Mouse (Mus musculus) heart, embryonic 12.5 days (tissue): ENCODE measurements around the gene Csrp3. TPM values are rescaled to one million over a fixed set of nuclear protein-coding genes. Genes with fewer than 3 reads are reported as not detected.

ENCODE experiments used
- ATAC-seq: fragments of 200-750 bp; cut with Nextera tagmentation; 2 replicates; pipeline ENCODE4 v1.8.0; 2017; ENCODE audit warnings: moderate TSS enrichment, moderate library complexity; ENCODE audit not compliant: insufficient number of reproducible peaks, low FRiP score
- H3K27ac ChIP-seq: fragments of 300-500 bp; sonication (generic); 2 replicates; pipeline ENCODE4 v1.5.1; 2016; ENCODE audit warnings: mild to moderate bottlenecking, moderate library complexity; ENCODE audit not compliant: poor library complexity, severe bottlenecking
- H3K27me3 ChIP-seq: fragments of 300-500 bp; sonication (generic); replicated peaks from 2 replicates; pipeline ENCODE4 v1.6.1; 2016; ENCODE audit warnings: mild to moderate bottlenecking, moderate library complexity
- H3K36me3 ChIP-seq: fragments of 300-500 bp; sonication (generic); 2 replicates; pipeline ENCODE4 v1.6.1; 2016; ENCODE audit warnings: mild to moderate bottlenecking, moderate library complexity
- H3K4me1 ChIP-seq: fragments of 300-500 bp; sonication (generic); replicated peaks from 2 replicates; pipeline ENCODE4 v1.6.1; 2016; ENCODE audit warnings: mild to moderate bottlenecking
- H3K4me2 ChIP-seq: fragments of 300-500 bp; sonication (generic); 2 replicates; pipeline ENCODE4 v1.6.1; 2016; ENCODE audit warnings: mild to moderate bottlenecking, moderate library complexity
- H3K4me3 ChIP-seq: fragments of 300-500 bp; sonication (generic); 2 replicates; pipeline ENCODE4 v1.5.1; 2016; ENCODE audit warnings: mild to moderate bottlenecking
- H3K9ac ChIP-seq: fragments of 300-500 bp; sonication (generic); 2 replicates; pipeline ENCODE4 v1.6.1; 2016; ENCODE audit warnings: mild to moderate bottlenecking, moderate library complexity
- H3K9me3 ChIP-seq: fragments of 300-500 bp; sonication (generic); replicated peaks from 2 replicates; pipeline ENCODE4 v1.6.1; 2016; ENCODE audit warnings: mild to moderate bottlenecking, moderate library complexity
- WGBS: fragments of 180-500 bp; shearing (Covaris S2); methylation state at CpG from one replicate; pipeline ENCODE4 v1.1.7; 2016; 5-methylcytosine and 5-hydroxymethylcytosine counted together
- polyA plus RNA-seq: library from polyadenylated mRNA; unstranded; fragments of >200 nt; fragmentation: Nextera tagmentation; extraction: Ambion mirVana; gene quantifications from 2 replicates; pipeline ENCODE4 v1.2.1, GENCODE M21; 2016

The Csrp3 gene
- polyA plus RNA-seq, 1 experiment from 2014 or later, result 1,088 TPM

GRCm38 (mm10) chr7:48788851-48789572, 58.8 kb downstream of the Csrp3 start, which contains the start of gene Zdhhc13:
Gene Zdhhc13 (plus strand): TSS chr7:48789003.
- H3K4me2 ChIP-seq, result peak within 1 kb of the TSS; percentile 82
- peak within 1 kb of the TSS; percentile 97 for H3K4me3 ChIP-seq
- WGBS, result under 1% methylated on average over 49 of the region's 57 CpGs
- H3K27me3 ChIP-seq, result no peaks in the 10 kb centered on the region
- H3K36me3 ChIP-seq, result 0 out of 2 replicates have a peak, but pooled peaks cover 5% of the 10 kb centered on the region
- H3K4me1 ChIP-seq, result peaks cover 9% of the 10 kb centered on the region
- ATAC-seq, result peak; percentile 99
- peak within 1 kb of the TSS; percentile 75 for H3K27ac ChIP-seq
- no peaks in the 10 kb centered on the region for H3K9me3 ChIP-seq
- H3K9ac ChIP-seq, result peak within 1 kb of the TSS; percentile 90

GRCm38 (mm10) chr7:48788348-48788747, 59.5 kb downstream of the Csrp3 start:
- no peaks in the 10 kb centered on the region for H3K9me3 ChIP-seq
- H3K27me3 ChIP-seq, result no peaks in the 10 kb centered on the region
- H3K36me3 ChIP-seq, result no peaks in the 10 kb centered on the region
- H3K9ac ChIP-seq, result no peak overlapping the region
- WGBS, result 53% methylated on average over 3 of the region's 3 CpGs
- peak overlapping the region; percentile 97 for H3K4me3 ChIP-seq
- H3K4me2 ChIP-seq, result peak overlapping the region; percentile 82
- no peak for ATAC-seq
- 0 out of 2 replicates have a peak overlapping the region, but pooled peaks have one; percentile 6 for H3K27ac ChIP-seq
- H3K4me1 ChIP-seq, result peaks cover 9% of the 10 kb centered on the region

GRCm38 (mm10) chr7:48784773-48785523, 62.9 kb downstream of the Csrp3 start:
- ATAC-seq, result no peak
- Histone ChIP-seq H3K4me2 (no peak overlapping the region), H3K4me3 (no peak overlapping the region), H3K36me3 (no peaks in the 10 kb centered on the region), H3K9ac (no peak overlapping the region), H3K9me3 (no peaks in the 10 kb centered on the region), H3K27me3 (no peaks in the 10 kb centered on the region), H3K27ac (no peak overlapping the region), H3K4me1 (peaks cover 4% of the 10 kb centered on the region)
- 72% methylated on average over 11 of the region's 11 CpGs for WGBS

GRCm38 (mm10) chr7:48782432-48782831, 65.4 kb downstream of the Csrp3 start:
- Histone ChIP-seq H3K4me1 (no peaks in the 10 kb centered on the region), H3K36me3 (no peaks in the 10 kb centered on the region), H3K4me2 (no peak overlapping the region), H3K9me3 (no peaks in the 10 kb centered on the region), H3K9ac (no peak overlapping the region), H3K4me3 (no peak overlapping the region), H3K27ac (no peak overlapping the region), H3K27me3 (no peaks in the 10 kb centered on the region)
- 82% methylated on average over 4 of the region's 4 CpGs for whole genome bisulfite sequencing
- no peak for ATAC-seq

Other genes with a start within 250 kb of the Csrp3 start
- gene Mrgprb3, start 204.2 kb downstream of the Csrp3 start, polyA plus RNA-seq, result not detected in 2 replicates
- gene Zdhhc13, start 59.0 kb downstream of the Csrp3 start, polyA plus RNA-seq, result 36.1 and 41.9 TPM in 2 replicates
- 23.0 and 24.3 TPM in 2 replicates for gene E2f8, start 33.6 kb upstream of the Csrp3 start, polyA plus RNA-seq
- 28.1 and 34.6 TPM in 2 replicates for gene Nav2, start 60.7 kb upstream of the Csrp3 start, polyA plus RNA-seq